Mouse (Mus musculus) kidney, postnatal 10 days (tissue): ENCODE results near the gene Otulinl.

ENCODE experiments used
- DNase-seq: peaks from one replicate; pipeline ENCODE4 v3.0.0; 2021; ENCODE audit warnings: mixed read lengths

The Otulinl gene

GRCm38 (mm10) chr15:27678511-27678910 is 2.9 kb downstream of the Otulinl start:
- DNase-seq = no peak

DNA sequence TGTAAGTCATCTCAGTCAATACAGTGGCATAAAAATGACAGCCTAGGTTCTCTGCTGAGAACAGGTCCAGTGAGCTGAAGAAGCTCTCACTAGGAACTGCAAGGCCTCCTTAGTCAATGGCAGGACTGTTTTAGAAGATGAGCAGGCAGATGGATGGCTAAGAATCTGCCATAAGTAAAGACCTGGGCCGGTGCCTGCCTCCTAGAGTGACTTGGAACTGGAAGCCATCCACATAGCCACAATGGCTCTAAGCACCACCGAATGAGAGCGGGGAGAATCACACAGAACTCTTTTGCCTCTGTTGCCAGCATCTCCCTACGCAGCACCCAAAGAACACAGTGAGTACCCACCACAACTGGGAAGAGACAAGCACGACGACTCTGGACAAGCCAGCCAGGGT is 3.6 kb downstream of the Otulinl start:
- DNase-seq = no peak

DNA sequence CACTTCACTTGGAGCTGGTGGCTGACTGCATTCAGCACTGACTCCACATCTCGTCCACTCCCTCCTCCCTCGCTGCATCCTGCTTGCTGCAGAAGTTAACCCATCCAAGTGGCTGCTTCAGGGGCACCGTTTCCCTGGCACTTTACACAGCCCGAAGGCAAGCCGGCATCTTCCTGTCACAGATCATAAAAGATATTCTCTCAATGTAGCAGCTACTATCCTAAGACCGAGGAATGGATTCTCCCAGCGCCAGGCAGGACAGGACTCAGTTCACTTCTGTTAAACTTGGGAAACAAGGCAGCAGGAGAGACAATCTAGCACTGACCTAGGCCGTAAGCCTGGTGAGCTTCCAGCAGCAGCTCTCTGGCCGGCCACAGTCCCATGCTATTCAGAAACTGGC is 5.2 kb downstream of the Otulinl start:
- no peak for DNase-seq

DNA sequence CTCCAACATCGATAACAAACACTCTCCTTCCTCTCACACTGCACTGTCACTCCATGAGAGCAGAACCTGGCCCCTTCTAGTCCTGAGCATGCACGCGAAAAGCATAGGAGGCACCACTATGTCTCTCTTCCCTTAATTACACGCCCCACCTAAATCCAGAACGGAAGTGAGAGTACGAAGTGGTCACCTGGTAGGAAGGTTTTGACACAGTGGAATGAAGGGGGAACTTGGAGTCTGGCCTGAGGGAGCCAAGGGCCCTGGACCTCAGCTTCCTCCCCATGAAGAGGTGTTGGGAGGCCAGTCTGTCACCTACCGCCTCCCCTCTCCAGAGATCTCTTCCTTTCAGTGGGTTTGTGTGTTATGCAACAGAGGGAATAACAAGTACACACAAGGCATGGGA is 6.3 kb downstream of the Otulinl start:
- no peak for DNase-seq

DNA sequence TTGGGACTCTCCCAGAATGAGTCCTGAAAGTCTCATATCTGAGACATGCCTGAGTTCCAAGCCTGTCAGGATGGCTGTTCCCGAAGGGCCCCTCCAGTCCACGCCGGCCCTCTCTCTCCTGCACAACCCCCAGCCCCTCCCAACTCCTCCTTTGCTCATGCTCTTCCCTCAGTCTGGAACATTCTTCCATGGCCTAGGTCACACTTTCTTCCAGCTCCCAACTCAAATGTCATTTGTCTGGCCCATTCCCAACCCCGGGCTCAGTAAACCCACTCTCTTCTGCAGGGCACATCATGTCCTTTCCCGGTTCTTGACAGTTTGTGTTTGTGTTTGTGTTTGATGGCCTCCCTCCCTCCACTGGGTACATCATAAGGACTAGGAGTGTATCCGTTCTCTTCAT is 7.3 kb downstream of the Otulinl start:
- no peak for DNase-seq

DNA sequence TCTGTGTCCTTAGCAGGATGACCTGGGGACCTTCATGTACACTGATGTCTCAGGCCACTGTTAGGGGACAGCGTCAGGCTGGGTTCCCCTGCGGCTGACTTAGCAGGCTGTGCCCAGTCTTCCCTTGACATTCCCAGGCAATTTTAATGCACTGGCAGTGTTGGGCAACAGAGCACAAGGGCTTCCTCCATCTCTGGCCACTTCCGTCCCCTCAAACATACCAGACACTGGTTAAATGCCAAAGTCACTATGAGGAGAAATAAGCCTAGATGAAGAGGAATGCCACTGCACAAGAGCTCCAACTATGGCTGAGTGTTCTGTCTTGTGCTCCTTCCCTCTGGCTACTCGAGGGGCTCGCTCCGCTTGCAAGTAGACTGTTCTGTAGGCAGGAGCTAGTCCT is 8.2 kb downstream of the Otulinl start:
- DNase-seq = no peak

- DNase-seq = no peak
Observed at GRCm38 (mm10) chr15:27672259-27672658, 9.1 kb downstream of the Otulinl start.

GRCm38 (mm10) chr15:27671612-27672245 is 9.7 kb downstream of the Otulinl start:
- DNase-seq = no peak

DNA sequence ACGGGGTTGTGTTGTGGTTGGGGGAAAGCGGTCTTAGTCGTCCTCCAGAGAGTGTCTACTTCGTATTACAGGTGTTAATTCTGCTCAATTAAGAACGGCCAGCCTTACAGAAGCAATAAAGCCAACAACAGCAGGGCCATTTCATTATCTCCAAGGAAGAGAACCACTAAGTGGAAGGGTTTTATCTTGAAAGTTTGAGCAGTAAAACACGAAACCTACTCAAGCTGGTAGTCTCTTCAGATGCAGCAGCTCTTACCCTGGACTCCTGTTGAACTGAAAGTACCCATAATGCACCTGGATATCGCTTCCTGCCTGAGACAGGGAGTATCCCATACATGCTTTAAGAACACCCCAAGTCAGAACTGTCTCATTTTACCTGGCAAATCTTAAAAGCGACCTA is 10.7 kb downstream of the Otulinl start:
- DNase-seq = no peak

GRCm38 (mm10) chr15:27669931-27670411 is 11.4 kb downstream of the Otulinl start:
- DNase-seq = no peak

- no peak for DNase-seq
Observed at GRCm38 (mm10) chr15:27669276-27669675, 12.1 kb downstream of the Otulinl start.

- DNase-seq = no peak
Observed at GRCm38 (mm10) chr15:27668557-27668956, 12.8 kb downstream of the Otulinl start.

DNA sequence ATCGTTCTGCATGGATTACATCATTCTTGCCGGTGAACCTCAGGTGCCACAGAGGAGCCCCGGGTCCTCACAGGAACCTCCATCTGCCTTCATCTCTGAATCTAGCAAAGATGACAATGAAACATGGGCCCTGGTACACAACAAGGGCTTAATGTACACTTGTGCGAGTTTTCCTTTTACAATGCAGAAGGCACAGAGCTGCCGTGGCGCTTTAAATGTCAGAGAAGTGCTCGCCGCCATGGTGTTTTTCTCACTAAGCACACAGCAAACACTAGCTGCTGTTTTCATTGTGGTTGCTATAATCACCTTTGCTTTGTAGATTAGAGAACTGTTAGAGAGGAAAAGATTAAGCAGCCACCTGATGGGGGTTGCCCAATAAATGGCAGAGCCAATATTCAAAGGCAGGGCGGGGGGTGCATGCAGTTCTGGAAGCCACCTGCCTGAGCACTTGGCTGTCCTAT is 13.3 kb downstream of the Otulinl start:
- no peak for DNase-seq

DNA sequence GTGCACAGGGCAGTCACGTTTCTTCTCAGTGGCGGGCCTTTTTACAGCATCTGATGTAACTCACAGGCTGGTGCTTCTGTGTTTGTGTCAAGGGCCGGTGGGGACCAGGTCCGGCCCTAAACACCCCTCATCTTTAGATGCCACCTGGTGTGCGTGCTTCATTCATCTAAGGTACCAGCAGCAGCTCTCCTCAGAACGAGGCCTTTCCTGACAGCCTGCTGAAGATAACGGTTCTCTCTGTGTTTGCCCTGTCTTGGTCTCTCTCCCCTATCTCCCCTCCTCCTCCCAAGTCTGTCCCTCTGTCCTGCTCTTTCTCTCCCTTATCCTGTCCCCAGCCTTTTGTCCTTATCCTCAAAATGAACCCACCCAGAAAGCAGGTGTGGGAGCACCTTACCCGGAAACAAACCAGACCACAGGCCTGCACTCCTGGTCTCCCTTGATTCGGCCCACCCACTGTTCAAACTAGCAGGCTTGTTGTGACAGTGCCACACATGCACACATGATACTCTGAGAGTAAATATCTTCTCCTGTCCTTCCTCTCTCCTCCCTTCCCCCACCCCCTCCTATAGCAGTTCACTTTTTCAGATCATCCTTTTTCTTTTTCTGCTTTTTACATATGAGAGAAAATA is 14.4 kb downstream of the Otulinl start:
- DNase-seq = no peak

DNA sequence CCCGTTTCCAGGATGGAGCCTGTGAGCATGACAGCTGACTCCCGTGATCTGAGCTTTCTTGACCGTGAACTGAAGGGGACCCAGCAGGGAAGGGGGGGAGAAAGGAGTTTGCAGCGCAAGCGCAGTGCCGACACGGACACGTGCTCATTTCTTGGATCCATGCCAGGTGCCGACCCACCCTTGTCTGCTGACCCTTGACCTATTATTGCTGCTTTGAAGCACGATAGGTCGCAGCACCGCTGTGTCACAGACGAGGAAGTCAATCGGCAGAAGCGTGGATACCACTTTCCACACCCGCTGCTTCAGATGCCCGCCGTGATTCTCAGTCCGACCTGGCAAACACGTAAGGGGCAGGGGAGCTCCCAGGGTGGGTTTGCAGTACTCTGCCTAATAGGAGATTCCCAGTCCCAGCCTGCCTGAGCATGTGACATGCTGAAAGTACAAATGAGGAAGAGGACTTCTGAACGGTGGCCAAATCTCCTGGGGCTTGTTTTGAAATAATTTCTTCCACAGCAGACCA is 15.9 kb downstream of the Otulinl start:
- peak; percentile 55 for DNase-seq

DNA sequence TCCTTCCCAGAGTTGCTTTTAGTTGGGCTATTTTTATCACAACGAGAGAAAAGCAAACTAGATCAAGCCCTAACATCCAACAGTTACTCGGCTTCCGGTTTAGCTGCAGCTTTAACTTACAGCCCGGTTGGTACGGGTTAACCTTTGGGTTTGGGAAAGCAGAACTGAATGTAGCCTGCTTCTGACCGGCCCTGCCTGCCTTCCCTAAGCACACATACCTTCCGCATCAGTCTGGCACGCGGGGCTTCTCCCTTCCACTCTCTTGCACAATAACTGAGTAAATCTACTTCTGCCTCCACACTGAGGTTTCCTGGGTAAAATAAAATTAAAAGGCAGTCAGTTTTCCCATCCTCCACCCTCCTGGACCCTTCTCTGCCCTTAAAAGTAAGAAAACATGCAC is 17.3 kb downstream of the Otulinl start:
- no peak for DNase-seq

- DNase-seq = no peak
Observed at GRCm38 (mm10) chr15:27662699-27663098, 18.7 kb downstream of the Otulinl start.

DNA sequence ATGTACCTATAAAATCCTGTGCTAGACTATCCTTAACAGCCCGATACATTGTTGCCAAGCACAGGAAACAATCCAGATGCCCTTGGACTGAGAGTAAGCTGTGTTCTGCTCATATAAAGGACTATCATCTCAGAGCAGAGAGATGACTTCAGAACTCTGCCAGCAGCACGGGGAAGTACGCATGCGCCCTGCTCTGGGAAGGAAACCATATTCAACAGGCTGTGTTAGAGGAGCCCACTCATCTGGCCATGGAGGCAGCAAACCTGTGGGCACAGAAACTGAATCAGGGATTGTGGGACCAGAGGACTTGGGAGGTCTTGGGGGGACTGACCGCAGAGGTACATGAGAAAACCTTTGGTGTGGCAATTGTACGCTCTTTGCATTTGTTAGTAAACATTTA is 19.7 kb downstream of the Otulinl start:
- no peak for DNase-seq

DNA sequence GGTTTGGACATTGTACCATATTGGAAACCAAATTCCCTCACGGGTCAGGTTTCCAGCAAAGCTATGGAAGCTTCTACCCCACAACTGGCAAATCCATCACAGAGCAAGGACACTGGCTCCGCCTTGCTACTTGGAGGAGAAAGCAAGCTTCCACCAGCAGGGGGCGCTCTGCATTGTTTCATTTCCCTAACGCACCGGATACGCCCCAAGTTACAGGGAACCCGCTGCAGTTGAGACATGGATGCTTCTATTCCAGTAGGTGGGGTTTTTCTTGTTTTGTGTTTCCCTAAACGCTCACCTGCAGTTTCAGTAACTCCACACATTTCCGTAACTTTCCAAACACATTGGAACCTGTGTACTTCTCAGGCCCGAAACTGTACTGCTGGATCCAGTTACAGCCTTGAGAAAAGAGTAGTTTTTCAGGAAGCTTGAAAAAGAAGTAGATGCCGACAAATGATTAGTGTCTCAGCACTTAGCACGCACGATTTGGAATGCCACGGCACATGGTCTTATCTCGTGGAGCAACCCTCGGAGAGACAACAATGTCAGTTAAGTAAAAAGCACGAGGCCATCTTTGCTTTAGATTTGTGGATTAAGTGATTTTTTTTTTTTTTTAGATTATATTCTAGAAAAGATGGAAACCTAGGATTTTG is 21.7 kb downstream of the Otulinl start:
- DNase-seq = peak; percentile 94

DNA sequence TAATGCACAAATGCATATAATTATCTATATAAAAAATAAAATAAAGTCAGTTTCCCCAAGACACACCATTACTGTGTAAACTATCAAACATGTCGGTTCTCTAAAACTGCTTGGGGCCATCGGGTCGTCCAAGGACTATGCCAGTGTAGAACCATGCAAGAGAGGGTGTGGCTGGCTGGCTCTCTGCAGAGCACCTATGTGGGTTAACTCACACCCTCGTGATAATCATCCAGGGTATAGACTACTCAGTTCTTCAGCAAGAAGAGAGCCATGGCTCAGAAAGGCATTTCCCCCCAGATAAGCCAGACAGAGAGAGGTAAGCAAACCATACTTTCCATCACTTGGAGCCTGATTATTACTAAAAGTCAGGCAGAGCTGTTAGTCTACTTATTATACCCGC is 22.2 kb downstream of the Otulinl start:
- DNase-seq = no peak

DNA sequence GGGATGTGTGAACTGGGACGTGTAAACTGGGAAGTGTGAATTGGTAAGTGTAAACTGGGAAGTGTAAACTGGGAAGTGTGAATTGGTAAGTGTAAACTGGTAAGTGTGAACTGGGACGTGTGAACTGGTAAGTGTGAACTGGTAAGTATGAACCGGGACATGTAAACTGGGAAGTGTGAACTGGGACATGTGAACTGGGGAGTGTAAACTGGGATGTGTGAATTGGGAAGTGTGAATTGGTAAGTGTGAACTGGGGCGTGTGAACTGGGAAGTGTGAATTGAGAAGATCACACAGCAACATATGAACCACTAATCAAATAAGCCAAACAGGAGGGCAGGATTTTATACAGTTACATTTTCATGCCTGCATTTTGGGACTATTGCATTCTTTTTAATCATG is 23.0 kb downstream of the Otulinl start:
- DNase-seq = no peak

- no peak for DNase-seq
Observed at GRCm38 (mm10) chr15:27657866-27658265, 23.5 kb downstream of the Otulinl start.

DNA sequence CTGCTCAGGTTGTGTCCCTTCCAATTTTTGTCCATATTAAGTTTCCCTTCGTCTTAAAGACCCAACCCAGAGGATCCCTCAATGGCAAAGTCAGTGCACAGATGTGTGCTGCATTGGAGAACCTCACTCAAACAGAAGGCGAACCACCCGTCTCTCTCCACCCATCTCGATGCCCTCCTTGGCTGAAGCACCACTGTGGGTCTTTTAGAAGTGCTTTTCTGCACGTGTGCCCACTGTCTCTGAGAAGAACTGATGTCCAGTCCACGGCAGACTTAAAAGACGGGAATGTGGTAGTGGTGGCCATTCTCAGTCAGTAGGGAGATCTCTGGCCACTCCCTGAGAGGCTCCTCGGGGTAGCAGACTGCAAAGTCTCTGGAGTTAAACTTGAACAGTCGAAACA is 24.8 kb downstream of the Otulinl start:
- DNase-seq = no peak

GRCm38 (mm10) chr15:27655015-27655414 is 26.4 kb downstream of the Otulinl start:
- DNase-seq = peak; percentile 81
